Mouse (Mus musculus) right cerebral cortex, adult 18-20 months (tissue): Measurements from ENCODE around the gene Aqp12.
A peak's percentile ranks its signal among the peaks of the same experiment; 100 is the strongest.
"Not testable (repeated sequence)": the region's sequence is repeated elsewhere in the genome, so short reads cannot be mapped to it uniquely, and the experiment has no call there.

Experiments
- DNase-seq: peaks from one replicate; pipeline ENCODE4 v3.0.0; 2022; ENCODE audit warnings: mixed read lengths

Gene Aqp12

DNA sequence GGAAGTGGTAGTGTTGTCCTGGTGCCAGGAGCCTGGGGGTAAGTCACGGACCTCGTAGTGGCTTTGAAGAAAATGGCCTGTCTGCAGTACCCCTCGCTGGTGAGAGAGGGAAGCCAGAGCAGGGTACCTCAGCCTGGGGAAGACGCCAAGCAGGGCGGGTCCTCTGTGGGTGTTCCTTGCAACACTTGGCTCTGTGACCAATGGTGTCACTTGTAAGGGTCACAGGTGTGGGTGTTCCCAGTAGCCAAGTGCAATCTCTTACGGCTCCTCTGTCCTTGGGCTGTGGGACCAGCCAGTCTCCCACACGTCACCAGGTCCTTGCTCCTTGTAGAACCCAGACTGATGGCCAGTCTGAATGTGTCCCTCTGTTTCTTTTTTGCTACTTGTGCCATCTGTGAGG is at the start of gene Aqp12:
Gene Aqp12 (plus strand): TSS at position 274 of the 400 bp plus-strand sequence.
- DNase-seq, result no peak

DNA sequence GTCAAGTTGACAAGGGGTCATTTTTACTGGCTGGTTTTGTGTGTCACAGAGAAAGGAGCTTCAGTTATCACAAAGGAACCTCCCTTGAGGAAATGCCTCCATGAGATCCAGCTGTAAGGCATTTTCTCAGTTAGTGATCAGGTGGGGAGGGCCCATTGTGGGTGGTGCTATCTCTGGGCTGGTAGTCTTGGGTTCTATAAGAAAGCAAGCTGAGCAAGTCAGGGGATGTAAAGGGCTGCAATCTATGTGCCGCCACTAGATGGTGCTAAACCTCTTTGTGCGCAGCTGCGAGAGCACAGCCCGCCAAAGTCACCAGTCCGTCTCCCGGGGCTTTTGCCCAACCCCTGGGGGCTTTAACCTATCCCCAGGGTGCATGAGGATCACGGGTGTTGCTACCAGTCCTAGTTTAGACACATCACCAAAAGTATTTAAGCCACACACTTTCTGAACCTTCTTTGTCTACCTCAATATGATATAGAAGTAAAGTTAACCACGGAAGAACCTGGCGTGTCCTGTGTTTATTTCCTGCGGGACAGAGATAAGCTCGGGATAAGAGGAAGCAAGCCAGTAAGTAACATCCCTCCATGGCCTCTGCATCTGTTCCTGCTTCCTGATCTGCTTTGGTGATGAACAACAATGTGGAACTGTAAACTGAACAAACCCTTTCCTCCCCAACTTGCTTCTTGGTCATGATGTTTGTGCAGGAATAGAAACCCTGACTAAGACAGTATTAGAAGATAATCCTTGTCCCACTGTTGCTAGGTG is 49.4 kb upstream of the Aqp12 start:
- peak; percentile 66 for DNase-seq

DNA sequence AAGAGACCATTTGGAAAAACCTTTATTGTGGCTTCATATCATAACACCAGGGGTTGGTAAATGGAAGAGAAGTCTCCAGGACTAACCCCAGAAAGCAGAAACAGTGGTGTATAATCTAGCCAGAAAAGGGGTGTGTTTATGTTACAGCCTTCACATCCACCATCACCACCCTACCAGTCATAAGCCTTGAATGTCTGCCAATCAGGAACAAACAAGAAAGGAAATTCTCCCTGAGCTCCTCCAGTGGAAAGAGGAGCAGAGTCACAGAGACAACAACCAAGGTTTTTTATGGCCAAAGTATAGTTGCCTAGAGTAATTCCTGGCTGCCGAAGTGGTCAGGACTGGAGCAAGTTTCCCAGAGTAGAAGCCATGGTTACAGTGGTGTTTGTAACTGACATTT is 47.1 kb upstream of the Aqp12 start:
- no peak for DNase-seq

DNA sequence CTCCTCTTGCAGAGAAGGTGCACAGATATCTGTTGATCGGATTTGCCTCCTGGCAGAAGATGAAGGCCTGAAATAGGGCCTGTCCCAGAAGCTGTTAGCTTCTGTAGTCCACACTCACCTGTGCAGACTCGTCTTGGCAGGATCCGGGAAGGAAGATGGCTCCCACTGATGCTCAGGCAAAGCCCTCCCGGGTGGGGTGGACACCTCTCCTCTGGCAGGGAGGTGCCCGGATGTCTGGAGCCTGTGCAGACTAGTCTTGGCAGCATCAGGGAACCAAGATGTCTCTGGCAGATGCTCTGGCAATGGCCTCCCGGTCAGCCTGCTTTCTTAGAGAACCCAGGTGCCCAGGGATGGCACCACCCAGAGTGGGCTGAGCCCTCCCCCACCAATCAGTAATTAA is 35.3 kb upstream of the Aqp12 start:
- not testable (repeated sequence) for DNase-seq

DNA sequence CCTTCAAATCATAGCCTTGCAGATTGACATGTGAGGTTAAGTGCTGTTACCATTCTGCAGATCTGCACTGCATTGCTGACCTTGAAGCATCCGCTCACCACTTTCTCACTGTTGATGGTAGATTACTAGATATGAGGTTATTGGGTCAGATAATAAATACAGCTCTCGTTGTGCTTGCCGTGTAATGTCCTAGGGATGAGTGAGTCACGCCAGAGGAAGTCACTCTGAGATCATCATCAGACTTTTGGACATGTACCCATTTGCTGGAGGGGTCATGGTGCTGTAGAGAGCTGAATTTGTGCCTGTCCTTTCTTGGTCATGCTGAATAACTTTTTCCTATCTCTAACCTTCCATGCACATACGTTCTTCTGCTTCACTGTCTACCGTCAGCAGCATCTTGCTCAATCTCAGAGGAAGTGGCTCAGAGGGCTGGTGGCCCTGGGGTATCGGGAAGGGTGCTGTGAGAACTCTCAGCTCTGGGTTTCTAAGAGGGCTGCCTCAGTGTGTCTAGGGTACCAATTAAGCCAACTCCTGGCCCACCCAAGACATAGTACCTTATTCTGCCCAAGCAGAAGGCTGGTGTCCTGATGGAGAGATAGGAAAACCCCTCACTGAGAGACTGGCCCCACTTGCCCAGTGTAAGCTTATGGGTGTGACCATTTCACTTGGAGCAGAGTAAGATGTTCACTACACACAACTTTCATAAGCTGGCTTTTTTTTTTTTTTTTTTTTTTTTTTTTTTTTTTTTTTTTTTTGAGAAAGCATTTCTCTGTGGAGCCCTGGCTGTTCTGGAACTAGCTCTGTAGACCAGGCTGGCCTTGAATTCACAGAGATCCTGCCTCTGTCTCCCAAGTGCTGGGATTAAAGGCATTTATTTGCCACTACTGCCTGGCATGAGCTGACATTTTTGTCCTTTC is 34.0 kb upstream of the Aqp12 start:
- DNase-seq, result no peak

DNA sequence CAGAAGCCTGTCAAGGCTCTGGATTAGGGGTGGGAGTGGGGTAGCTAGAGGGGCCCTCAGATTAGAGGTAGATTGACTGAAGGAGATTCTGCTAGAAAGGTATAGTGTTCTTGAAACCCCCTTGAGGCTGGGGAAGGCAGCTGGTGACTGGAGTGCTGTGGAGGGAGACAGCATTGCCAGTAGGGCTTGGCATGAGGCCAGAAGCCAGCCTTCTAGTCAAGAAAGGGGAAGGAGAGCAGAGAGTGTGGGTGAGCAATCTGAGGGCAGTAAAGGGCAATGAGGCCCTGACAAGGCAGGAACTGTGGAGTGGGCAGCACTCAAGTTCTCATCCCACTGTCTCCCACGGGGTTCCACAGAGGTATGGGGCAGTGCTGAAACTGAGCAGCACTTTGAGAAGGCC is 33.3 kb upstream of the Aqp12 start:
- DNase-seq, result no peak

DNA sequence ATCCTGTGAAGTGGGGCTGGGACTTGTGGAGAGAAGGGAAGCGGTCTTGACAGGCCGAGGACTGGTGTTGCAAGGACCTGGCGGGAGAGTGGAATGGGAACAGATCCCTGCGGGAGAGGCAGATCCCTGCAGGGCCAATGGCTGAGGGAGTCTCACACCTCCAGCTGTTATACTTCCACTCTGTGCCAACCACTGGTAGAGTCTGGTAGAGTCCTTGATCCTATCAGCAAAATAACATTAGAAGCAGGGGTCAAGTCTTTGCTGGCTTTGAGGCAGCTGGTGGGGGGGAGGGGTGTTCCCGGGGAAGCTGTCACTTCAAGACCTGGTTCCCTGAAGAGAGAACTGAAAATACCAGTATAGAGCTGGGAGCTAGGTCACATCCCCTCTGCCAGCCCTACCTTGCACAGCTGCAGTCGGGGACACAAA is 30.0 kb upstream of the Aqp12 start:
- DNase-seq, result no peak

DNA sequence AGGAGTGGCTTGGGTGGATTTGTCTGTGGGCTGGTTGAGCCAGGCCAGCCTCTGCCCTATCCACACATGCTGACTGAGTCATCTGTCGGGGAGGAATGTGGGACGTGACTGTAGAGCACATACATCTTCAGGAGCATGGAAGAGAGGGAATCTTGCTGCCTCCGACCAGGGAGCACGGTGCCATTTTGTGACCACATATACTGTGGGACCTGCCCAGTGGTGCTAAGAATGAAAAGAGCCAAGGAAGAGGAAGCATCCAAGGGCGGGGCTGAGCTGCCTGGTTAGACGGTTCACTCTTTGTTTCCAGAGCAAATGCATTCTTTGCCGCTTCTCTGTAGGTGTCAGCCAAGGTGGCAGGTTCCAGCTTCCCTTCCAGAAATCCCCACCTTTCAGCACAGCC is 27.5 kb upstream of the Aqp12 start:
- no peak for DNase-seq

DNA sequence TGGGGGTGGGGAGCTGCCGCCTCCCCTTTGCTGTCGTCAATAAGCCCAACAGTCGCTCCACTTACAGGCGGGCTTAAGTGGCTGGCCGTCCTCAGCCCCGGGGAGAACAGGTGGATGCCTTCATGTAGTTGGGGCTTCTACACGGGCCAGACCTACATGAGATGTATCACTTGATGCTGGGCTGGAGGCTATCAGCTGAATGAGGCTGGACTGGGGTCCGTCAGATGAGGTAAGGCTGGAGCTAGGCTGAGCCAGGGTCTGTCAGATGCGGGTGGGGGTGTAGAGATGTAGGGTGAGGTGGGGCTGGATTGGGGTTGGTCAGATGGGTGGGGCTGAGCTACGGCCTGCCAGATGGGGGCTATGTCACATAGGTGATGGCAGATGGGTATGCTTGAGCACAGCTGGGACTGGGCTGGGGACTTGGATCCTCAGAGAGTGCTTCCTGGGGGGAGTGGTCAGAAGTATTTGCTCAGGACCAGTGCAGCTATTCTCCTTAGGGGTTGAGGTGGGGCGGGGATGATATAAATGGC is 27.0 kb upstream of the Aqp12 start:
- no peak for DNase-seq

DNA sequence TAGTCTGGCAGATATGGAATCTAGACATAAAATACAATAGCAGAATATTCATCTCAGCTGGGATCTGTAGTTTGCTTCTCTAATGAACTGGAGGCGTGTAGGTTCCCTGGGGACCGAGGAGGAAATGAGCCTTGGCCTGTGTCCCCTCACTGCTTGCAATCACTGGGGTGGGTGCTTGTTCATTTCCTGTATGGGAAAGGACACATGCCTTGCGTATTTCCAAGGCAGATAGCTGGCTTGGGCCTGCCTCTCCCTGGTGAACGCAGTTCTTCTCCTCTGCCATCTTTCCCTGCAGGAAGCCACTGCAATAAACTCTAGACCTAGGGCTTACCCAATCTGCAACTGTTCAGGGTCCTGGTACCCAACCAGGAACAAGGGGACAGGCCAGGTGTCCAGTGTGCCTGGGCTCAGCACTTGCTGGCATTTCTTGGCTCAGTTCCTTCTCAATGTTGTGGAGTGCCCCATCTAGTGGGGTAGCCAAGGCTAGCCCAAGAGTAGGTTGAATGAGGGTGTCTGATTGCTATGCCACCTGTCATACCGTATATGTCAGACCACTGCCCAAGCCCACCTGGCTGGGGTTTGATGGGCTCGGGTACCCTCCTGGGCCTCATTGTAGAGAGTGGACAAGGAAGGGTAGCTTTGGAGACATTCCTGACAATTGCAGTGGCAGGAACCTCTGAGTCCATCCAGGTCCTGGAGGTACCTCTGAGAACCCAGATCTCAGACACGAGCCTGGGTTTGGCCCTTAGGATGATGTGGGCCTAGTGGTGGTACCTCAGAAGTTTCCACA is 24.9 kb upstream of the Aqp12 start:
- DNase-seq, result no peak

DNA sequence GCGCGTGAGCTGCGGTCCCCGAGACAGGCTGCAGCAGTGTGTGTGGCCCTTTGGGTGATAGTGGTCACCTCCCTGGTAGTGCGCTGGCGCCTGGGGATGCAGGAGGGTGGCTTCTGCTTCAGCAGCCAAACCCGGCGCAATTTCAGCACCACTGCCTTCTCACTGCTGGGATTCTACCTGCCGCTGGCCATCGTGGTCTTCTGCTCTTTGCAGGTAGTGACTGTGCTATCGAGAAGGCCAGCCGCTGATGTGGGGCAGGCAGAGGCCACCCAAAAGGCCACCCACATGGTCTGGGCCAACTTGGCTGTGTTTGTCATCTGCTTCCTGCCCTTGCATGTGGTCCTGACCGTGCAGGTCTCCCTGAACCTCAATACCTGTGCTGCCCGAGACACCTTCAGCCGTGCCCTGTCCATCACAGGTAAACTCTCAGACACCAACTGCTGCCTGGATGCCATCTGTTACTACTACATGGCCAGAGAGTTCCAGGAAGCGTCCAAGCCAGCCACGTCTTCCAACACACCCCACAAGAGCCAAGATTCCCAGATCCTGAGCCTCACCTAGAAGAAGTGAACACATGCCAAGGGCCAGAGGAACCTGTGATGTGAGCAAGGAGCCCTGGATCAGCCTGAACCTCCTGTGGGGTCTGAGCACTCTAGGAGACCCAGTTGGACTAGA is 23.1 kb upstream of the Aqp12 start:
- no peak for DNase-seq

DNA sequence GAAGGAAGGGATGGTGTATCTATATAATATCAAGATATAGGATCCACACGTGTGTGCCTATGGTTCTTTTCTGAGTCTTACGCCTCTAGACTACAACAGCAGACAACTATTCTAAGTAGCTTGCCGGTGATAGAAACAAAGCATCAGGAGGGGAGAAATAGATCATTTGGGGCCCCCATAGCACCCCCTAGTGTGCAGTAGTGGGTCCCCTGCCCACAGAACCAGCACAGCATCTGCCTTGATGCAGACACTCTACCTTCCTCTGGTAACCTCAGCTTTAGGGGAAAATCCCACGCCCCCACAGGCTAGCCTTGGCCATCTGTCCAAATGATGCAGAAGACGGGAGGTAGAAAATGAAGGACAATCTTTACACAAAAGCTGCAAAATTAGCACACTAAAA is 21.1 kb upstream of the Aqp12 start:
- DNase-seq, result no peak

DNA sequence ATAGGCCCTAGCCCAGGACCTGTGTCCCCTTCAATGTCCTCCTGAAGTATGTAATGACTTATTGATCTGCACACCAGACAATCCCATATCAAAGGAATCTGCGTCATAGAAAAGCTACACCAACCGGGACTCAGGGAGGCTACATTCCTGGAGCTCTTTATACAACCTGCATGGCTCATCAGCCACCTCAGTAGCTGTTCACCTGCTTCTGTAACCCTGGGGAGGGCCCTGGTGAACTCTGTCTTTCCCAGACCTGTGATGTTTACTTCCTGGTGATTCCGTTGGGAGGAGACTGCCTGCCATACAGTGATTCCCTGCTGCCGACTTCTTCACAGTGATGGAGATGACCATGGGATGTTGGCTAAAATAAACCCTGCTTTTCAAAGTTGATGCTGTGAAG is 17.2 kb upstream of the Aqp12 start:
- DNase-seq, result no peak

DNA sequence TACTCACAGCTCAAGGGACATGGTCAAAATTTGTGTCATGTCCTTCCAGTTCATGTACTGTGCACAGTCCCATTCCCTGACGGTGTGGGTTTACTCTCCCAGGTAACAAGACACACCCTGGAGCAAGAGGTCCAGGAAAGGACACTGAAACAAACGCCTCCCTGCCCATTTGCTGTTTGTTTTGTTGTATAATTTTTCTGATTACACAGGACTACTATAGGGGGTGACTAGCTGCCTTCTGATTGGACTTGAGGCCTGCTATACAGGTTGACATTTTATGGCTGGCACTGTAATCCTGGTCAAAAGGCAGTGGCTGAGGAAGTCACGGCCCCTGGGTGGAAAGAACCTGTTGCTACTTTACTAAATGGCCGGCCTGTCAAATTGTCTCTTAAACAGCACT is 16.2 kb upstream of the Aqp12 start:
- no peak for DNase-seq

DNA sequence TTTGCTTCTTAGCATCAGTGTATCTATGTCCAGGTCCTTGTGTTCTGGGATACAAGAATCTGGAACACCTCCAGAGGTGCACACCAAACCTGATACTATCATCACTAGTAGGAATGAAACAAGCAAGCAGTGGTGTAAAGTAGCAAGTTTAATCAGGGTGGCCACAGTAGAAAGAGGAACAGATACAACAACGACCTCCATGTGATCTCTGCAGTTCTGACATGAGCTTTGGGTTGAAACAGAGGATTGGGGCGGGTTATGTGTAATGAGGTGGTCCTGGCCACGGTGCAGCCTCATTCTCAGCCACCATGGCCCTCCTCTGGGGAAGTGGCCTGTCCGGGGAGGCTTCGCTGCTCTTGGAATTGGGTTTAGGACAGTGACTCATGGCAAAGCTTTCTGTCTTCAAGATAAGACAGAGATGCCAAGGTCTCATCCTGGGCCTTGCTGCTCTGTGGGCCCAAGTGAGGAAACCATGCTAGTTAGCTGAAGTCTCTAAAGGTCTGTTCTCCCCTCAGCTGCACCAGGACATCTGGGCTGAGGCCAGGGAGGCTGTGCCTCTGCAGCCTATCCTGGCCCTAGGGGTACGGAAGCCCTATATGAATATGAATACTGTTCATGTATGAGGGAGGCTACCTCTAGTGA is 13.8 kb upstream of the Aqp12 start:
- DNase-seq, result no peak

DNA sequence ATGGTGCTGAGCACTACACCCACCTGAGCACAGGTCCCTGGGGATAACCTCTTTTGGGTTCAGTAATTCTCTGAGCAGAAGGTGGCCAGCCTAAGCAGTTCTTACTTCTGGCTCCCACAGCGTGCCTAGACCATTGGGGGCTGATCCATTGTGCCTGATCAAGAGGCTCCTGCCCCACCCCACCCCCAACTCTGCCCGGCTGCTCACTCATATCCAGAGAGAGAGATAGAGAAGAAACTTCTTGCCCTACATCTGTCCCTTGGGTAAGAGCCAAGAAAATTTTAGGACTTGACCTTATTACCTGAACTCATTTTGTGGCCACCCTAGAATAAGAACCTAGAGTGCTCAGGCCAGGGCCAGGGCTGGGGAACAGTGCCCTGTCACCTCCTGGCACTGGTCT is 13.3 kb upstream of the Aqp12 start:
- no peak for DNase-seq

DNA sequence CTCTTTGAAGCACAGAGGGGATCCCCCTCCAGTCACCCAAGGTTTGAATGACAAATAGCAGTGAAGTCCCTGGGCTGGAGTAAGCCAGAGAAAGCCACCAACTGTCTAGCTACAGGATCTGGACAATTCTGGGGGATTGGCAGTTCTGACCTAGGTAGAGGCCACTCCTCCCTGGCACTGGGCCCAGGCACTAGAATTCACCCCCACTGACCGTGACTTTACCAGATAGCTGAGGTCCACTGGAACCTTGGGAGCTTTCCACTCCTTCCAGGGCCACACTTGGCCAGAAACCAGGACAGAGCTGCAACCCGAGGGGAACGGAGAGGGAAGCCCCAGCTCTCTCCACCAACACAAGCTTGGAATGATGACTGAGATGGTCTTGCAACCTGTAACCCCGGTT is 3.1 kb downstream of the Aqp12 start:
- no peak for DNase-seq

DNA sequence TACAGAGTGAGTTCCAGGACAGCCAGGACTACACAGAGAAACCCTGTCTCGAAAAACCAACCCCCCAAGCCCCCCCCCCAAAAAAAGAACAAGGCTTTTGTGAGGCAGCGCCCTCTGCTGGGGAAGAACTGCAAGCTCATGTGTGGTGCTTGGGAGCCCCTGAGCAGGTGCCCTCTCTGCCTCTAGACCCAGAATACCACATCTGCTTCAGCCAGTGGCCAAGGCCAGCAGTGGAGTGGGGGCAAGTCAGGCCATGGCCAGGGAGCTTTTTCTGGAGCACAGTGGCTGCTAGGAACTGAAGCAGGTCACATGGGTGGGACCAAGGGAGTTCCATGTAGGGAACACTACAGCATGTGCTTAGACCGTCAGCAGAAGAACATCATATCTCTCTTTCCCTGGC is 4.6 kb downstream of the Aqp12 start:
- DNase-seq, result no peak

DNA sequence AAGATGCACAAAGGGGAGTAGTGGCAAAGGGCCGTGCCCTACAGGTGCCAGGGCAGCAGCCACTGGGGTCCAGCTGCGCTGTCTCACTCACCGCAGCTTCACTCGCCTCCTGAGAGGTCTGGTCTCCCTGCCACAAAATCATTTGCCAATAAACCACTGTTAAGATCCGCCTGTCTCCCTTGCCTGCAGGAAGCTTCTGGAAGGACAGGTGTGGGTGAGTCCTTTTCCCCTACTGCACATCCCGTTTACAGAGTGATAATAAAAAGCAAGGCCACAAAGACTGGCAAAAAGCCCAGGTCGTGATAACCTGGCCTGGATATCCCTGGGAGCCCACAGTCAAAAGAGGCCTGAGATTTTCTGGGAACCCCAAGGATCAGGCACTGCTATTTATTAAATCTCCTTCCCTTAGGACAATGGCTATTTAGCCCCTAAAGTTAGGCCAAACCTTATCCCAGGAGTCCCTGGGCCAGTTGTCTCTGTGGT is 6.0 kb downstream of the Aqp12 start:
- no peak for DNase-seq

DNA sequence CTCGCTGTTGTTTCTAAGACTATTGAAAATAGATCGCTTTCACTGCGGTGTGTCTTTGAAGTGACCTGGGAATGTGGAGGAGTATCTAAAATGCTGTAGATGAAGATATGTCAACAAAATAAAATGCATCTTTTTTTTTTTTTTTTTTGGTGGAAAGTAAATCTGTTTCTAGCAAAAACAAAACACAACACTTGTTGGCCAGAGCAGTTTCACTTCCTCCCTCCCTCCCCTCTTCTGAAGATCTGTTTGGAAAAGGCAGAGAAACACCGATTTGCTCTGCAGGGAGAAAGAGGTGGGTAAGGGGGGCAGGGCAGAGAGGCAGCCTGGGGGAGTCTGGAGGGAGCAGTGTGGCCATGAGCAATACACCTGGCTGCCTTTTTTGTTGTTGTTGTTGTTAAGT is 7.2 kb downstream of the Aqp12 start:
- no peak for DNase-seq

DNA sequence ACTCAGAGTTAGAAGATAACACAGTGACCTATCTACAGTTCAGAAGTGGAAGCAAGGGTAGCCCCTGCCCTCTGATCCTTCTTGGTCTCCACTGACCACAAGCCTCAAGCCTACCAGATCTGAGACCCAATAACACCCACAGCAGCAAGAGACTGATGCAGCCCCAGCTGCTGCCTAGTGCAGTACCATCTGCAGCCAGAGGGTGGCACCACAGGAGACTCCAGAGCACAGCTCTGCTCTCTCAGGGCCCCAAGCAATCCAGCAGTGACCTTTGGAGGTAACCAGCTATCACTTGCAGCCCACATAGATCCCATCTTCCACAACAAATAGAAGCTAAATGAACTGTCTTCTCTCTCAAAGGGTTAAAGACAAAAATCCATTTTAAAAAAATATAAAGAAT is 8.3 kb downstream of the Aqp12 start:
- peak; percentile 68 for DNase-seq

DNA sequence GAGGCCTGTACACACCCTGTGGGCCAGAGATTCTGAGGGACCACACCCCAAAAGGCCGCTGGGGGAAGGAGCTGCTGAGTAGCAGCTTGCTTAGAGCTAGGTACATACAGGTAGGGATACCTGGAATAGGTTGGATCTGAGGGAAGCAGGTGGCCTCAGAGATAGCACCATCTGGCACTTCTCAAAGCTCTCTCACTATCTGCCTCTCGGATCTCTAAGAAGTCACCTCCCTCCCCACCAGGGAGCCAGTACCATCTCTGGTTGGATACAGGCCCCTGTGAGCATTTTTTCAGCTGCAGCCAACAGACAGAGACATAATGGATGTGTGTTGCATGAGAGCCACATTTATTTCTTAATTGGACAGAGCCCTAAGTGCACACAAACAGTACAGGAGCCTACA is 9.0 kb downstream of the Aqp12 start:
- no peak for DNase-seq
